8 mouse cellular contexts compared by ENCODE assay signal in genomic region chr9:121312237-121312891, GRCm38 (mm10). TPM values are rescaled to one million over a fixed set of nuclear protein-coding genes. Genes with fewer than 3 reads are reported as not detected.
A peak's percentile ranks its signal among the peaks of the same experiment; 100 is the strongest.
DNase-seq lines count a peak whose midpoint lies in the region; ATAC-seq and TF ChIP-seq lines count a peak whose summit lies in the region.

No protein-coding gene starts in this region.

- H3K4me3 ChIP-seq in liver, adult 2 months (ENCODE audit: insufficient read depth, low read depth, low read length), result no peak overlapping the region

- no peak overlapping the region for H3K27ac ChIP-seq in liver, adult 2 months (replicated peaks; ENCODE audit: insufficient read depth, low read depth, low read length)

- no peak for TF ChIP-seq CTCF in liver, adult 2 months (IDR thresholded peaks at IDR 0.05; ENCODE audit: low read depth, low read length)

- no peaks in the 10 kb centered on the region for H3K36me3 ChIP-seq in liver, adult 2 months (ENCODE audit: control insufficient read depth, insufficient read depth, low read length)

- ATAC-seq in cerebellum, adult (ENCODE audit: insufficient number of reproducible peaks, low FRiP score, low TSS enrichment), result no peak

- H3K27me3 ChIP-seq in liver, adult 2 months (ENCODE audit: control insufficient read depth, insufficient read depth, low read length), result no peaks in the 10 kb centered on the region

- peak; percentile 46 for DNase-seq in liver, adult 2 months (ENCODE audit: extremely low read depth, low read depth, low spot score)
- no peak for DNase-seq in liver
- peak; percentile 27 for DNase-seq in heart, postnatal 4 days
- DNase-seq in kidney, postnatal 14 days, result peak; percentile 54
- peak; percentile 71 for DNase-seq in retina, postnatal 1 day
- DNase-seq in layer of hippocampus, adult 18-20 months (ENCODE audit: low spot score in 2 of 2), result no peak
- no peak for DNase-seq in cerebellum, postnatal 10 days

- H3K4me1 ChIP-seq in liver, adult 2 months (ENCODE audit: control insufficient read depth, insufficient read depth, low read length), result peaks cover 13% of the 10 kb centered on the region; the same call in 1 of the 2 replicates

- TF ChIP-seq POLR2A in liver, adult 2 months (IDR thresholded peaks at IDR 0.05; ENCODE audit: extremely low read depth, insufficient read depth, low read length), result no peak

- H3K79me2 ChIP-seq in liver, adult 2 months (ENCODE audit: control insufficient read depth, insufficient read depth, low read length), result peaks cover 36% of the 10 kb centered on the region; the same call in 1 of the 2 replicates

- no peak overlapping the region for H3K9ac ChIP-seq in liver, adult 2 months (ENCODE audit: low read depth, low read length)

- 54% methylated on average over 10 of the region's 10 CpGs for WGBS in liver, adult 2 months

RNA-seq across cellular contexts. Expression of gene Trak1, which starts 15.1 kb away (rescaled TPM):
- 50.3 and 56.6 TPM in 2 replicates for total RNA-seq in liver, adult 2 months (2014; rRNA removed)
- polyA plus RNA-seq in liver, adult 2 months (2012; rRNA removed), result 58.8 and 61.2 TPM in 2 replicates
- total RNA-seq in heart, postnatal 4 days (2021), result 100 to 1,000 TPM; 288 to 301 TPM
- 100 to 1,000 TPM; 228 to 237 TPM for total RNA-seq in layer of hippocampus, adult 18-20 months (2021)

RNA-seq across cellular contexts. Expression of gene Ulk4, which starts 35.4 kb away (rescaled TPM):
- total RNA-seq in liver, adult 2 months (2014; rRNA removed), result under 0.01 and 0.20 TPM in 2 replicates
- polyA plus RNA-seq in liver, adult 2 months (2012; rRNA removed), result 0.07 and 0.24 TPM in 2 replicates
- 1 to 10 TPM; 2.5 to 2.7 TPM for total RNA-seq in heart, postnatal 4 days (2021)
- total RNA-seq in layer of hippocampus, adult 18-20 months (2021), result 1 to 10 TPM; 7.7 to 8.3 TPM

Comparison
In these comparisons a context has a peak if more than half of its experiments do, and no peak if none do; other contexts are left out.
1. DNase-seq: peak in liver, adult 2 months (single experiment), heart, postnatal 4 days (single experiment), kidney, postnatal 14 days (single experiment) and retina, postnatal 1 day (single experiment); none in liver (single experiment), layer of hippocampus, adult 18-20 months (0 of 2) and cerebellum, postnatal 10 days (0 of 2).